Mouse (Mus musculus) liver, adult 2 months (tissue): ENCODE measurements around the gene Sqor.

Source experiments
- CTCF ChIP-seq: fragments of 200-500 bp; IDR thresholded peaks from 2 replicates; pipeline ENCODE4 v1.5.1; 2011; ENCODE audit warnings: low read depth, low read length, control low read depth
- POLR2A ChIP-seq: fragments of 200-500 bp; IDR thresholded peaks from 2 replicates; pipeline ENCODE4 v1.6.1; 2011; ENCODE audit warnings: low read length, control low read depth; ENCODE audit not compliant: insufficient read depth; ENCODE audit errors: extremely low read depth

- TF ChIP-seq POLR2A (no peak), CTCF (no peak)
Measured at GRCm38 (mm10) chr2:122821246-122821645, 56.2 kb downstream of the Sqor start.
